Mouse (Mus musculus): ENCODE data around the gene Sumf1.

DNA sequence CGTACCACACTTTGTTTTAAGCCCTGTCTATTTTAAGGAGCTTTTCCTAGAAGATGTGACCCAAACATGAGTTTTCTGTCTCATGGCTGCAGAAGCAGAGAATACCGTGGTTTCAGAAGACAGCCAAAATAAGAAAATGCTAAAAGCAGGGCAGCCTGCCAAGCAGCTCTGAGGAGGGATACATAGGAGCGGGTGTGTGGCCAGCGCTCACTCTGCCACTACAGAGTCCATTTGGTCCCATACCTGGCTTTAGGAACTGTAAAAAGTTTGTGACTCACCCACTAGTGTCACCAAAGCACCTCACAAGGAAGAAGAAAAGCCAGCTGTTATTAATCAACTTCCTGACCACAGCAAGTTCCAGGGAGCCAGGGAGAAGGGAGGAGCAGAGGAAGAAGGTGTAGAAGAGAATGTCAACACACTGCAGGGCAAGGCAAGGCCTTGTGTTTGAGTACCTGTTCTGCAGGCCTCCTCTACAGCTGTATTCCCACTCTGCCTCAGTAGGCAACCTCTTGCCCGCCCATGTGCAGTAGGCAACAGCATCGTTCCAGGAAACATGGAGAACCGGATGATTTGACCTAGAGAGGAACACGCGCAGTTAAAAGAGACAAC is 32.6 kb downstream of the Sumf1 start:
- TF ChIP-seq CTCF (IDR thresholded peaks at IDR 0.05; ENCODE audit: extremely low read depth, insufficient read depth, insufficient read length, insufficient replicate concordance) = no peak
- TF ChIP-seq POLR2A (IDR thresholded peaks at IDR 0.05; ENCODE audit: low read depth, low read length) = no peak

Data from spleen, adult 2 months (tissue).